Comparison of ENCODE assay signal across 32 mouse cellular contexts in genomic region chr19:5362186-5362585, GRCm38 (mm10). TPM values are rescaled to one million over a fixed set of nuclear protein-coding genes. Genes with fewer than 3 reads are reported as not detected.
DNase-seq lines count a peak whose midpoint lies in the region; ATAC-seq and TF ChIP-seq lines count a peak whose summit lies in the region.
"Had no signal": no experiment of that assay in that cellular context is flagged by ENCODE, and none has a peak within 500 bp of the region (broad histone marks: within the 10 kb centered on the region; RNA-seq: fewer than 3 reads in every experiment).

No protein-coding gene starts in this region.

- no peaks in the 10 kb centered on the region for H3K27me3 ChIP-seq in heart, embryonic 16.5 days (ENCODE audit: control insufficient read depth, insufficient read depth, low read length)
- H3K27me3 ChIP-seq in heart, adult 2 months (ENCODE audit: control insufficient read depth, insufficient read depth, low read length) = no peaks in the 10 kb centered on the region
- no peaks in the 10 kb centered on the region for H3K27me3 ChIP-seq in ES-Bruce4 (ENCODE audit: control insufficient read depth, insufficient read depth, low read length, poor library complexity, severe bottlenecking)
- no peaks in the 10 kb centered on the region for H3K27me3 ChIP-seq in kidney, adult 2 months (replicated peaks; ENCODE audit: control insufficient read depth, insufficient read depth, low read length)
- H3K27me3 ChIP-seq: CH12.LX; embryonic facial prominence, embryonic 13.5 days; embryonic facial prominence, embryonic 15.5 days; forebrain, embryonic 12.5 days had no signal

- H3K4me1 ChIP-seq in heart, embryonic 16.5 days (ENCODE audit: control insufficient read depth, insufficient read depth, low read length) = peaks cover 10% of the 10 kb centered on the region
- H3K4me1 ChIP-seq in heart, adult 2 months (ENCODE audit: control insufficient read depth, insufficient read depth, low read length) = peaks cover 6% of the 10 kb centered on the region
- H3K4me1 ChIP-seq in ES-Bruce4 (ENCODE audit: control insufficient read depth, insufficient read depth, low read length) = peaks cover 2% of the 10 kb centered on the region
- peaks cover 0 to 22% of the 10 kb centered on the region in 2 experiments; a peak in 2 of 4 replicates for H3K4me1 ChIP-seq in ES-E14 (ENCODE audit: control insufficient read depth in 2 of 2, insufficient read depth in 2 of 2, low read length in 2 of 2, poor library complexity in 1 of 2)
- H3K4me1 ChIP-seq in kidney, adult 2 months (ENCODE audit: control insufficient read depth, insufficient read depth, low read length) = no peaks in the 10 kb centered on the region

- TF ChIP-seq CTCF in heart, adult 2 months (IDR thresholded peaks at IDR 0.05) = no peak
- no peak for TF ChIP-seq CTCF in ES-Bruce4 (IDR thresholded peaks at IDR 0.05; ENCODE audit: low read depth, low read length)
- TF ChIP-seq CTCF in kidney, adult 2 months (conservative IDR thresholded peaks at IDR 0.05; ENCODE audit: insufficient read depth, insufficient read length, low read depth, low read length) = no peak

- H3K79me2 ChIP-seq in heart, adult 2 months (replicated peaks; ENCODE audit: control insufficient read depth, insufficient read depth, low read length) = peaks cover 5% of the 10 kb centered on the region

- WGBS in heart, embryonic 16.5 days = 81% methylated on average over 2 of the region's 2 CpGs
- 87% methylated on average over 2 of the region's 2 CpGs for WGBS in heart, adult 2 months
- WGBS in kidney, adult 2 months = 83% methylated on average over 2 of the region's 2 CpGs

- TF ChIP-seq EP300 in heart, adult 2 months (IDR thresholded peaks at IDR 0.05; ENCODE audit: insufficient read depth, low read depth, low read length) = no peak
- no peak for TF ChIP-seq EP300 in ES-Bruce4 (IDR thresholded peaks at IDR 0.05; ENCODE audit: insufficient read depth, low read depth, low read length)

- no peak overlapping the region for H3K4me2 ChIP-seq in heart, embryonic 16.5 days (ENCODE audit: low read depth, low read length)
- H3K4me2 ChIP-seq: embryonic facial prominence, embryonic 13.5 days; embryonic facial prominence, embryonic 15.5 days; forebrain, embryonic 12.5 days had no signal

- H3K9me3 ChIP-seq in heart, embryonic 16.5 days (replicated peaks; ENCODE audit: control insufficient read depth, low read length) = no peaks in the 10 kb centered on the region
- H3K9me3 ChIP-seq in ES-Bruce4 (replicated peaks; ENCODE audit: control insufficient read depth, insufficient read depth, low read length, poor library complexity, severe bottlenecking) (no peaks in the 10 kb centered on the region), ES-E14 (ENCODE audit: control insufficient read depth, insufficient read depth, low read depth, low read length) (no peaks in the 10 kb centered on the region)
- H3K9me3 ChIP-seq: embryonic facial prominence, embryonic 13.5 days; embryonic facial prominence, embryonic 15.5 days; forebrain, embryonic 10.5 days; forebrain, embryonic 12.5 days had no signal

- in situ Hi-C loops in ES-E14 (cut with MboI; ENCODE audit: low sequenced_read_pairs in 2 of 2, unreplicated experiment in 2 of 2) = no loop called here

- intact Hi-C loops in heart, adult 2 months (cut with DNase I) = no loop called here

- TF ChIP-seq POLR2A in heart, adult 2 months (IDR thresholded peaks at IDR 0.05; ENCODE audit: insufficient read depth, low read depth, low read length) = no peak
- no peak for TF ChIP-seq POLR2A in ES-Bruce4 (IDR thresholded peaks at IDR 0.05; ENCODE audit: insufficient read depth, low read length)
- no peak for TF ChIP-seq POLR2A in kidney, adult 2 months (IDR thresholded peaks at IDR 0.05; ENCODE audit: low read depth, low read length)

- H3K9ac ChIP-seq in heart, embryonic 16.5 days (ENCODE audit: low read length) = 0 out of 2 replicates have a peak overlapping the region, but pooled peaks have one; percentile 30
- H3K9ac ChIP-seq in heart, adult 2 months (ENCODE audit: low read depth, low read length) = no peak overlapping the region
- 0 out of 2 replicates have a peak overlapping the region, but pooled peaks have one; percentile 26 for H3K9ac ChIP-seq in ES-Bruce4 (ENCODE audit: low read depth, poor library complexity, severe bottlenecking)
- no peak overlapping the region; the same call in 1 of the 2 replicates for H3K9ac ChIP-seq in ES-E14 (ENCODE audit: insufficient read depth, low read depth, low read length, poor library complexity, severe bottlenecking)
- H3K9ac ChIP-seq: embryonic facial prominence, embryonic 13.5 days; embryonic facial prominence, embryonic 15.5 days; forebrain, embryonic 12.5 days had no signal

- peaks cover 8% of the 10 kb centered on the region for H3K36me3 ChIP-seq in heart, embryonic 16.5 days (ENCODE audit: control insufficient read depth, insufficient read depth)
- no peaks in the 10 kb centered on the region for H3K36me3 ChIP-seq in heart, adult 2 months (ENCODE audit: control insufficient read depth, insufficient read depth, low read length)
- peaks cover 6% of the 10 kb centered on the region for H3K36me3 ChIP-seq in ES-Bruce4 (ENCODE audit: control insufficient read depth, insufficient read depth, low read length, poor library complexity, severe bottlenecking)
- H3K36me3 ChIP-seq in ES-E14 (ENCODE audit: control insufficient read depth, insufficient read depth, low read length, poor library complexity, severe bottlenecking) = peaks cover 12% of the 10 kb centered on the region; the same call in 1 of the 2 replicates
- no peaks in the 10 kb centered on the region for H3K36me3 ChIP-seq in kidney, adult 2 months (ENCODE audit: control insufficient read depth, insufficient read depth, low read length)

- no peak overlapping the region for H3K4me3 ChIP-seq in heart, embryonic 16.5 days (ENCODE audit: low read length)
- no peak overlapping the region for H3K4me3 ChIP-seq in heart, adult 2 months
- no peak overlapping the region for H3K4me3 ChIP-seq in ES-Bruce4 (ENCODE audit: low read depth, low read length)
- H3K4me3 ChIP-seq in ES-E14 (ENCODE audit: insufficient read depth in 1 of 2, low read depth in 1 of 2, low read length in 2 of 2, poor library complexity in 1 of 2, severe bottlenecking in 1 of 2) = no peak overlapping the region
- no peak overlapping the region for H3K4me3 ChIP-seq in kidney, adult 2 months (ENCODE audit: insufficient read depth, low read depth, low read length)
- H3K4me3 ChIP-seq: embryonic facial prominence, embryonic 13.5 days; embryonic facial prominence, embryonic 15.5 days; erythroblast, embryonic 14.5 days; forebrain, embryonic 10.5 days; forebrain, embryonic 12.5 days had no signal

- ATAC-seq in heart, embryonic 16.5 days (replicated peaks; ENCODE audit: extremely low read depth, insufficient read depth, low FRiP score) = no peak
- ATAC-seq: CD4-positive, CD25-positive, alpha-beta regulatory T cell, adult 4 months; forebrain, embryonic 14.5 days; forebrain, embryonic 16.5 days had no signal

- peak overlapping the region; percentile 48; the same call in 1 of the 2 replicates for H3K27ac ChIP-seq in heart, embryonic 16.5 days (ENCODE audit: low read length)
- no peak overlapping the region for H3K27ac ChIP-seq in heart, adult 2 months
- H3K27ac ChIP-seq in ES-Bruce4 (ENCODE audit: insufficient read depth, low read length) (peak overlapping the region; percentile 77), ES-E14 (ENCODE audit: insufficient read depth, low read depth, low read length, poor library complexity, severe bottlenecking) (peak overlapping the region; percentile 84)
- no peak overlapping the region for H3K27ac ChIP-seq in kidney, adult 2 months (ENCODE audit: insufficient read depth, low read depth, low read length)
- H3K27ac ChIP-seq: embryonic facial prominence, embryonic 13.5 days; embryonic facial prominence, embryonic 15.5 days; forebrain, embryonic 10.5 days; forebrain, embryonic 12.5 days had no signal

- DNase-seq in heart, adult 2 months = no peak
- DNase-seq in ES-E14 (ENCODE audit: low read depth, low spot score) = no peak
- DNase-seq in ZHBTc4 (ENCODE audit: low read depth, low spot score) = peak; percentile 74
- no peak for DNase-seq in urinary bladder, adult 18-20 months (ENCODE audit: low spot score in 2 of 2)
- no peak for DNase-seq in kidney, adult 2 months
- DNase-seq: adrenal gland, adult 2 months; adrenal gland, postnatal 10 days; adrenal gland, postnatal 25 days; B cell, adult 2 months; cerebellum, adult 11 months; cerebellum, adult 18-20 months; cerebellum, adult 8-10 months; cerebellum, adult 9-11 months; cerebellum, postnatal 14 days; cerebellum, postnatal 36 days; embryo, embryonic 11 days had no signal

RNA-seq across cellular contexts. Expression of gene Eif1ad, which starts 4.4 kb away (rescaled TPM):
- 44.5 and 45.2 TPM in 2 replicates for polyA plus RNA-seq in heart, embryonic 16.5 days (2015; fragmentation: Nextera tagmentation; extraction: Ambion mirVana)
- total RNA-seq in heart, adult 2 months (2021) = 10 to 100 TPM; 16.3 to 19.5 TPM
- 18.5 and 28.1 TPM in 2 replicates for polyA plus RNA-seq in heart, adult 2 months (2012; rRNA removed)
- polyA plus RNA-seq in ES-Bruce4 (2011; ENCODE audit: insufficient read depth, insufficient read length, low read depth, missing spikeins) = 33.1 and 36.6 TPM in 2 replicates
- total RNA-seq in ES-E14 (2012; rRNA removed) = 101 and 127 TPM in 2 replicates
- polyA plus RNA-seq in kidney, adult 2 months (2012; rRNA removed) = 17.8 and 22.0 TPM in 2 replicates

RNA-seq across cellular contexts. Expression of gene Banf1, which starts 4.8 kb away (rescaled TPM):
- 441 and 465 TPM in 2 replicates for polyA plus RNA-seq in heart, embryonic 16.5 days (2015; fragmentation: Nextera tagmentation; extraction: Ambion mirVana)
- 100 to 1,000 TPM; 113 to 133 TPM for total RNA-seq in heart, adult 2 months (2021)
- 148 and 173 TPM in 2 replicates for polyA plus RNA-seq in heart, adult 2 months (2012; rRNA removed)
- polyA plus RNA-seq in ES-Bruce4 (2011; ENCODE audit: insufficient read depth, insufficient read length, low read depth, missing spikeins) = 370 and 395 TPM in 2 replicates
- 213 and 281 TPM in 2 replicates for total RNA-seq in ES-E14 (2012; rRNA removed)
- polyA plus RNA-seq in kidney, adult 2 months (2012; rRNA removed) = 106 and 146 TPM in 2 replicates

RNA-seq across cellular contexts. Expression of gene Cst6, which starts 12.8 kb away (rescaled TPM):
- polyA plus RNA-seq in heart, embryonic 16.5 days (2015; fragmentation: Nextera tagmentation; extraction: Ambion mirVana) = 1.00 and 2.1 TPM in 2 replicates
- 10 to 100 TPM; 10.9 to 16.8 TPM for total RNA-seq in heart, adult 2 months (2021)
- polyA plus RNA-seq in heart, adult 2 months (2012; rRNA removed) = 5.7 and 10.4 TPM in 2 replicates
- 0.62 and 1.6 TPM in 2 replicates for polyA plus RNA-seq in ES-Bruce4 (2011; ENCODE audit: insufficient read depth, insufficient read length, low read depth, missing spikeins)
- 1.1 and 2.1 TPM in 2 replicates for total RNA-seq in ES-E14 (2012; rRNA removed)
- 0.52 and 1.5 TPM in 2 replicates for polyA plus RNA-seq in kidney, adult 2 months (2012; rRNA removed)
- total RNA-seq: common myeloid progenitor, adult 5-6 weeks; MEL had no signal
- polyA plus RNA-seq: erythroblast, embryonic 14.5 days had no signal

RNA-seq across cellular contexts. Expression of gene Sart1, which starts 26.3 kb away (rescaled TPM):
- 49.6 and 54.7 TPM in 2 replicates for polyA plus RNA-seq in heart, embryonic 16.5 days (2015; fragmentation: Nextera tagmentation; extraction: Ambion mirVana)
- 10 to 100 TPM; 47.3 to 51.8 TPM for total RNA-seq in heart, adult 2 months (2021)
- polyA plus RNA-seq in heart, adult 2 months (2012; rRNA removed) = 10.6 and 22.1 TPM in 2 replicates
- polyA plus RNA-seq in ES-Bruce4 (2011; ENCODE audit: insufficient read depth, insufficient read length, low read depth, missing spikeins) = 49.1 and 67.8 TPM in 2 replicates
- total RNA-seq in ES-E14 (2012; rRNA removed) = 111 and 118 TPM in 2 replicates
- 20.2 and 27.4 TPM in 2 replicates for polyA plus RNA-seq in kidney, adult 2 months (2012; rRNA removed)

RNA-seq across cellular contexts. Expression of gene Catsper1, which starts 26.6 kb away (rescaled TPM):
- not detected in 2 replicates for polyA plus RNA-seq in heart, embryonic 16.5 days (2015; fragmentation: Nextera tagmentation; extraction: Ambion mirVana)
- total RNA-seq in heart, adult 2 months (2021) = not detected
- 0.16 TPM in 1 of 2 replicates, not detected in the other for polyA plus RNA-seq in heart, adult 2 months (2012; rRNA removed)
- polyA plus RNA-seq in ES-Bruce4 (2011; ENCODE audit: insufficient read depth, insufficient read length, low read depth, missing spikeins) = not detected in 2 replicates
- not detected in 2 replicates for total RNA-seq in ES-E14 (2012; rRNA removed)
- polyA plus RNA-seq in kidney, adult 2 months (2012; rRNA removed) = 0.08 TPM in 1 of 2 replicates, not detected in the other
- total RNA-seq: adrenal gland, adult 2 months; adrenal gland, postnatal 10 days; adrenal gland, postnatal 25 days; adrenal gland, postnatal 4 days; CH12.LX; common myeloid progenitor, adult 5-6 weeks; MEL had no signal
- polyA plus RNA-seq: adrenal gland, adult 2 months; brain, embryonic 14.5 days; CD4-positive, CD25-positive, alpha-beta regulatory T cell, adult 4 months; embryonic facial prominence, embryonic 11.5 days; embryonic facial prominence, embryonic 13.5 days; embryonic facial prominence, embryonic 15.5 days; erythroblast, embryonic 14.5 days; forebrain, embryonic 10.5 days; forebrain, embryonic 12.5 days; forebrain, embryonic 14.5 days; forebrain, embryonic 16.5 days had no signal

Comparison
In these comparisons a context has a peak if more than half of its experiments do, and no peak if none do; other contexts are left out.
1. H3K27ac ChIP-seq: peak in heart, embryonic 16.5 days (single experiment), ES-Bruce4 (single experiment) and ES-E14 (single experiment); none in heart, adult 2 months (single experiment) and kidney, adult 2 months (single experiment).
2. H3K9ac ChIP-seq: peak in heart, embryonic 16.5 days (single experiment) and ES-Bruce4 (single experiment); none in heart, adult 2 months (single experiment) and ES-E14 (single experiment).